Mouse (Mus musculus): ENCODE measurements around the gene Sptssb. TPM values are rescaled to one million over a fixed set of nuclear protein-coding genes. Genes with fewer than 3 reads are reported as not detected.

Sptssb gene
- polyA plus RNA-seq, 1 experiment from 2014 or later, result 1.1 TPM

- H3K9ac ChIP-seq, result no peak overlapping the region
- no peaks in the 10 kb centered on the region for H3K27me3 ChIP-seq
- H3K4me1 ChIP-seq, result no peaks in the 10 kb centered on the region
- no peak overlapping the region for H3K27ac ChIP-seq
- no peak for ATAC-seq (ENCODE audit: insufficient number of reproducible peaks, insufficient read depth, low FRiP score, low TSS enrichment)
- H3K36me3 ChIP-seq, result no peaks in the 10 kb centered on the region
- H3K4me3 ChIP-seq, result no peak overlapping the region
- 63% methylated on average over 1 of the region's 1 CpGs for WGBS
- no peaks in the 10 kb centered on the region for H3K9me3 ChIP-seq
- H3K4me2 ChIP-seq (replicated peaks), result no peak overlapping the region
Measured at GRCm38 (mm10) chr3:69883710-69884109, 24.0 kb upstream of the Sptssb start.

DNA sequence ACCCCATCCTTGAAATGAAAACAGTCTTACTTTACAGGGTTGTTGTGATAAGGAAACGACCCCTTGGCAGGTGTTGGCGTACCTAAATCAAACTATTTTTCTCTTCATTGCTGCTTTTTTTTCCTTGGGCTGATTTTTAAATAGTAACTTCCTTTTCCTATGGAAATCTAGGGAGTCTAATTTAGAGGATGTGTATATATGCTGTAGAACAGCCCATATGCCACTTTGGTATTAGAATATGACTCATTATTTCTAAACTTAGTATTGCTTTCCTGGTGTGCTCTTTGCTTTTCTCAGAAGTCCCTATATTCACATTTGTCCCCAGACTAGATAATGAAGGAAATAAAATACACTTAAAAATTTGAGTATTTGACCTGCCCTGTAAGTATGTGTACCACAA, 17.8 kb upstream of the Sptssb start:
- H3K4me3 ChIP-seq, result no peak overlapping the region
- ATAC-seq (ENCODE audit: insufficient number of reproducible peaks, insufficient read depth, low FRiP score, low TSS enrichment), result no peak
- H3K9me3 ChIP-seq, result no peaks in the 10 kb centered on the region
- H3K4me2 ChIP-seq (replicated peaks), result no peak overlapping the region
- H3K9ac ChIP-seq, result no peak overlapping the region
- H3K36me3 ChIP-seq, result no peaks in the 10 kb centered on the region
- H3K27me3 ChIP-seq, result no peaks in the 10 kb centered on the region
- WGBS, result 88% methylated on average over 2 of the region's 2 CpGs
- H3K4me1 ChIP-seq, result no peaks in the 10 kb centered on the region
- no peak overlapping the region for H3K27ac ChIP-seq

DNA sequence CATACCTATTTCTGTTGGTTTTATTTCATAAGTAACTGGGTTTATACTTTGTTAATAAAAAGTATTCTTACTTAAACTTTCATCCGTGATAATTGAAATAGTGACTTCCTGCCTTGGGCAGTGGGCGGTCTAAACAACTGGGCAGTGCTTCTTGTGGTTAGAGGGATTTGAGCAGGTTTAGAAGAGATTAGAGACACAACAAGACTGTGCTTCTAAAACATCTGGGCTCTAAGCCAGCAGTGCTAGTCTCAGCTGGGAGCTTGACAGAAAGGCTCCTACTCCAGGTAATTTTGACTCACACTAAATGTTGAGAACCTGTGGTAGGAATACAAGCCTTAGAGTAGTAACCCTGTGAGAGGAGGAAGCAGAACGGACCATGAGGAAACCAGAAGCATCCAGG, 15.0 kb upstream of the Sptssb start:
- H3K36me3 ChIP-seq, result no peaks in the 10 kb centered on the region
- no peaks in the 10 kb centered on the region for H3K27me3 ChIP-seq
- no peaks in the 10 kb centered on the region for H3K4me1 ChIP-seq
- H3K4me2 ChIP-seq (replicated peaks), result no peak overlapping the region
- no peak overlapping the region for H3K4me3 ChIP-seq
- H3K27ac ChIP-seq, result no peak overlapping the region
- no peak for ATAC-seq (ENCODE audit: insufficient number of reproducible peaks, insufficient read depth, low FRiP score, low TSS enrichment)
- WGBS, result 75% methylated on average over 3 of the region's 3 CpGs
- no peaks in the 10 kb centered on the region for H3K9me3 ChIP-seq
- H3K9ac ChIP-seq, result no peak overlapping the region

DNA sequence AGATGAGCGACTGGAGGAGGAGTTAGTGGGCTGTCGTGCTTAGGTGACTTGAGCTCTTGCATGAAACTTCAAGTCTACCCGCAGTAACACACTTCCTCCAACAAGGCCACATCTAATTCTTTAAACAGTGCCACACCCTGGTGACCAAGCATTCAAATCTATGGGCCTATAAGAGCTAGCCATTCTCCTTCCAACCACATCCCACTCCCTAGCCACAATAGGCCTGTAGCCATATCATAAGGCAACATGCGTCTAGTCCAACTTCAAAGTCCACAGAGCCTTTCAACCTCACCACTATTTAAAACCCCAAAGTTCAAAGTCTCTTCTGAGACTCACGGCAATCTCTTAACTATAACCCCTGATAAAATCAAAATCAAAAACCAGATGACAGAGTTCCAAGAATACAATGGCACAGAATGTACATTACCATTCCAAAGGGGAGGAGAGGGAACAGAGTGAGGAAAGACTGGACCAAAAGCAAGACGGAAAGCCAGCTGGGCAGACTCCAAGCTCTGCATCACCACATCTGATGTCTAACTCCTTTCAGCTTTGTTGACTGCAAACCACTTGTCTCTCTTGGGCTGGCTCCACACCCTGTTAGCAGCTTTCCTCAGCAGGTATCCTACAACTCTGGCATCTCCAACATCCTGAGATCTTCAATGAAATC, 13.1 kb upstream of the Sptssb start:
- no peak for ATAC-seq (ENCODE audit: insufficient number of reproducible peaks, insufficient read depth, low FRiP score, low TSS enrichment)
- Histone ChIP-seq H3K36me3 (no peaks in the 10 kb centered on the region), H3K4me1 (no peaks in the 10 kb centered on the region), H3K9me3 (no peaks in the 10 kb centered on the region), H3K27me3 (no peaks in the 10 kb centered on the region), H3K9ac (no peak overlapping the region), H3K4me2 (replicated peaks) (no peak overlapping the region), H3K4me3 (no peak overlapping the region), H3K27ac (no peak overlapping the region)
- WGBS, result 82% methylated on average over 6 of the region's 6 CpGs

DNA sequence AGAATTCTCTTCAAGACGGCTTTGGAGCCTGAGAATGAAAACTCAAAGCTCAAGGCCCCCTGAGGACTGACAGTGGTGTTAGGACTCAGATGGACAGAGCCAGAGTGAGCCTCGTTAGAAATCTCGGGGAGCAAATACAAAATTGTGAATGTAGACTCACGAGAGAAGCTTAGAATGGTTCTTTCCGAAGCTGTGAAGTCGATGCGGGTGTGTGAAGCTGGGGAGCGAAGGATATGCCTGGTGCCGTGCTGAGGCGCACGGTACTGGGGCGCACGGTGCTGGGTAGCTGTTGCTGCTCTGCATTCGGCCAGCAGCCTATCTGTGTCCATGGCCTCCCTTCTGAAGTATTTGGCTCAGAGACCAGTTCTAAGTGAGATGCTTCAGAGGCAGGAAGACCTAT, 11.4 kb upstream of the Sptssb start:
- no peaks in the 10 kb centered on the region for H3K27me3 ChIP-seq
- no peaks in the 10 kb centered on the region for H3K36me3 ChIP-seq
- H3K9ac ChIP-seq, result no peak overlapping the region
- H3K4me3 ChIP-seq, result no peak overlapping the region
- H3K4me1 ChIP-seq, result no peaks in the 10 kb centered on the region
- no peak overlapping the region for H3K4me2 ChIP-seq (replicated peaks)
- no peak for ATAC-seq (ENCODE audit: insufficient number of reproducible peaks, insufficient read depth, low FRiP score, low TSS enrichment)
- 86% methylated on average over 14 of the region's 14 CpGs for WGBS
- no peak overlapping the region for H3K27ac ChIP-seq
- H3K9me3 ChIP-seq, result no peaks in the 10 kb centered on the region

DNA sequence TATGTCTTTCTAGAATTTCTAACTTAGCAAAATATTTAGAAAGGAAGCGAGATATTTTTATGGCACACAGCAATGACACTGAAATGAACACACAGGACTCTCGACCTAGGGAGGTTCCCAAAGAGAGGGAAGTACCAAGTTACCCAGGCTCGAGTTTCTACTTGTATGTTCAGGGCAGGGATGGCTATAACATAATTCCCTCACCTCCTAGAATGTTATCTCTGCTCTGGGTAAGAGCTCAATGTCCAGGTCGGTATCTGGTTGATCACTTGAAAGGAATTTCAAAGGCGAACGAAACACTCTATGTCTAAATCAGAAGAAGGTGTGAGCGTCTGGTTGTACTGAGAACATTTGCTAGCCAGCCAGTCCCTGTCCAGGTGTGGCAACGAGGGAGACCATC, 10.0 kb upstream of the Sptssb start:
- no peak for ATAC-seq (ENCODE audit: insufficient number of reproducible peaks, insufficient read depth, low FRiP score, low TSS enrichment)
- Histone ChIP-seq H3K4me3 (no peak overlapping the region), H3K27me3 (no peaks in the 10 kb centered on the region), H3K4me2 (replicated peaks) (no peak overlapping the region), H3K9me3 (no peaks in the 10 kb centered on the region), H3K9ac (no peak overlapping the region), H3K36me3 (no peaks in the 10 kb centered on the region), H3K4me1 (no peaks in the 10 kb centered on the region), H3K27ac (no peak overlapping the region)
- WGBS, result 81% methylated on average over 8 of the region's 8 CpGs

- no peaks in the 10 kb centered on the region for H3K36me3 ChIP-seq
- peak overlapping the region; percentile 46; the same call in 1 of the 2 replicates for H3K4me3 ChIP-seq
- 48% methylated on average over 9 of the region's 9 CpGs for WGBS
- H3K27ac ChIP-seq, result no peak overlapping the region
- H3K4me2 ChIP-seq (replicated peaks), result peak overlapping the region; percentile 95
- H3K27me3 ChIP-seq, result peaks cover 9% of the 10 kb centered on the region
- 0 out of 2 replicates have a peak, but pooled peaks cover 4% of the 10 kb centered on the region for H3K4me1 ChIP-seq
- ATAC-seq (ENCODE audit: insufficient number of reproducible peaks, insufficient read depth, low FRiP score, low TSS enrichment), result no peak
- H3K9me3 ChIP-seq, result no peaks in the 10 kb centered on the region
- H3K9ac ChIP-seq, result no peak overlapping the region
Measured at GRCm38 (mm10) chr3:69861789-69862395, 2.2 kb upstream of the Sptssb start.

GRCm38 (mm10) chr3:69860589-69861521, 1.1 kb upstream of the Sptssb start:
- H3K36me3 ChIP-seq, result no peaks in the 10 kb centered on the region
- 0 out of 2 replicates have a peak, but pooled peaks have one; percentile 35 for ATAC-seq (ENCODE audit: insufficient number of reproducible peaks, insufficient read depth, low FRiP score, low TSS enrichment)
- no peak overlapping the region for H3K27ac ChIP-seq
- H3K9ac ChIP-seq, result peak overlapping the region; percentile 8; the same call in 1 of the 2 replicates
- no peaks in the 10 kb centered on the region for H3K9me3 ChIP-seq
- H3K27me3 ChIP-seq, result peaks cover 9% of the 10 kb centered on the region
- under 1% methylated on average over 40 of the region's 40 CpGs for WGBS
- H3K4me2 ChIP-seq (replicated peaks), result peak overlapping the region; percentile 95
- H3K4me1 ChIP-seq, result 0 out of 2 replicates have a peak, but pooled peaks cover 4% of the 10 kb centered on the region
- H3K4me3 ChIP-seq, result peak overlapping the region; percentile 46

GRCm38 (mm10) chr3:69839485-69839884, 20.3 kb downstream of the Sptssb start:
- no peak overlapping the region for H3K4me3 ChIP-seq
- no peak overlapping the region for H3K27ac ChIP-seq
- WGBS, result 74% methylated on average over 6 of the region's 6 CpGs
- H3K4me1 ChIP-seq, result no peaks in the 10 kb centered on the region
- no peaks in the 10 kb centered on the region for H3K9me3 ChIP-seq
- no peaks in the 10 kb centered on the region for H3K27me3 ChIP-seq
- ATAC-seq (ENCODE audit: insufficient number of reproducible peaks, insufficient read depth, low FRiP score, low TSS enrichment), result no peak
- no peaks in the 10 kb centered on the region for H3K36me3 ChIP-seq
- H3K4me2 ChIP-seq (replicated peaks), result no peak overlapping the region
- H3K9ac ChIP-seq, result no peak overlapping the region

- H3K27ac ChIP-seq, result no peak overlapping the region
- no peak overlapping the region for H3K4me2 ChIP-seq (replicated peaks)
- H3K9me3 ChIP-seq, result no peaks in the 10 kb centered on the region
- H3K4me1 ChIP-seq, result no peaks in the 10 kb centered on the region
- H3K27me3 ChIP-seq, result no peaks in the 10 kb centered on the region
- 80% methylated on average over 8 of the region's 8 CpGs for WGBS
- H3K9ac ChIP-seq, result no peak overlapping the region
- H3K36me3 ChIP-seq, result no peaks in the 10 kb centered on the region
- no peak overlapping the region for H3K4me3 ChIP-seq
- no peak for ATAC-seq (ENCODE audit: insufficient number of reproducible peaks, insufficient read depth, low FRiP score, low TSS enrichment)
Measured at GRCm38 (mm10) chr3:69829532-69829931, 30.2 kb downstream of the Sptssb start.

DNA sequence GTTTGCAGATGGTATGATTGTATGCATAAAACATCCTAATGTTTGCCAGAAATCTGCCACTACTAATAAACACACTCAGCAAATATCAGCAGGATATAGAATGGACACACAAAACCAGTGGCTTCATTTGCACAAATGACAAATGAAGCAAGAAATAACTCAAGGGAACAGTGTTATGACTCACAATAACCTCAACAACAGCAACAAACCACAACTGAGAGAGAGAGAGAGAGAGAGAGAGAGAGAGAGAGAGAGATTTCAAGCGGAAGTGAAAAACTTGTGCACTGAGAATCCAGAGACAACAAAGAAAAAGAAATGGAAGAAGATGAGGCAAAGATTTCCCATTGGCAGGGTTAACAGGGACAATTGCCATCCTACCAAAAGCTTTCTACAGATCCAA, 35.2 kb downstream of the Sptssb start:
- Histone ChIP-seq H3K9me3 (no peaks in the 10 kb centered on the region), H3K9ac (no peak overlapping the region)

More for the DNA sequence above, 35.2 kb downstream of the Sptssb start:
- Histone ChIP-seq H3K4me1 (no peaks in the 10 kb centered on the region), H3K4me3 (no peak overlapping the region), H3K27me3 (no peaks in the 10 kb centered on the region), H3K36me3 (no peaks in the 10 kb centered on the region), H3K27ac (no peak overlapping the region), H3K4me2 (replicated peaks) (no peak overlapping the region)
- WGBS, result 90% methylated on average over 1 of the region's 1 CpGs
- ATAC-seq (ENCODE audit: insufficient number of reproducible peaks, insufficient read depth, low FRiP score, low TSS enrichment), result no peak
